21 mouse cellular contexts compared by ENCODE assay signal in the genomic region with DNA sequence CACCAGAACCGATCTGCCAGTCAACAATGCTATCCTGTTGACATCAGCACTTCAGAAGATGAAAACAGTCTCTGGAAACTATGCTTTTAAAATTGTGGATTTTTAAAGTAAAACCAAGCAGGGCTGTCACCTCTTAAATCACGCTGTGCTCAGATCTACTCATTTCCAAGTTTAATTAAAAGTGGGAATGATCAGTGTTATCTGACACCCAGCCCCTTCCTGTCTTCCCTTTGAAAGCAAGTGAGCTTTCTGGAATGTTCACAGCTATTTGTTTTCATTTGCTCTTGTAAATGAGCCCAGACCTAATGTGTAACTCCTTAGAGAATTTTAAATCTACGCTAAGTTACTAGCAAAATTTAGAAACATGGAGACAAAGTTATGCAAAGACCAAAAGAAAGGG.
DNase-seq lines count a peak whose midpoint lies in the region; ATAC-seq and TF ChIP-seq lines count a peak whose summit lies in the region.
"Had no signal": no experiment of that assay in that cellular context is flagged by ENCODE, and none has a peak within 500 bp of the region (broad histone marks: within the 10 kb centered on the region; RNA-seq: fewer than 3 reads in every experiment).

No protein-coding gene starts in this region.

- H3K4me3 ChIP-seq in forebrain, postnatal 0 days (ENCODE audit: low read depth, low read length), result no peak overlapping the region
- no peak overlapping the region for H3K4me3 ChIP-seq in forebrain, embryonic 14.5 days (ENCODE audit: low read depth, low read length)
- H3K4me3 ChIP-seq in kidney, embryonic 14.5 days (ENCODE audit: low read length), result no peak overlapping the region
- H3K4me3 ChIP-seq in kidney, embryonic 15.5 days (replicated peaks), result no peak overlapping the region
- no peak overlapping the region for H3K4me3 ChIP-seq in kidney, postnatal 0 days (replicated peaks; ENCODE audit: low read depth, low read length)
- H3K4me3 ChIP-seq in kidney, embryonic 16.5 days (ENCODE audit: low read length), result no peak overlapping the region

- H3K4me2 ChIP-seq in forebrain, postnatal 0 days (ENCODE audit: low read depth), result no peak overlapping the region
- no peak overlapping the region for H3K4me2 ChIP-seq in forebrain, embryonic 14.5 days (ENCODE audit: low read length)
- no peak overlapping the region for H3K4me2 ChIP-seq in kidney, embryonic 14.5 days (replicated peaks; ENCODE audit: low read depth, low read length)
- no peak overlapping the region for H3K4me2 ChIP-seq in kidney, embryonic 15.5 days
- no peak overlapping the region for H3K4me2 ChIP-seq in kidney, postnatal 0 days (ENCODE audit: low read length)
- no peak overlapping the region for H3K4me2 ChIP-seq in kidney, embryonic 16.5 days (replicated peaks; ENCODE audit: low read depth, low read length)

- no peak overlapping the region for H3K27ac ChIP-seq in forebrain, postnatal 0 days (ENCODE audit: low read depth, low read length)
- no peak overlapping the region for H3K27ac ChIP-seq in forebrain, embryonic 14.5 days (ENCODE audit: low read depth, low read length)
- H3K27ac ChIP-seq in kidney, embryonic 14.5 days (ENCODE audit: low read depth, low read length), result no peak overlapping the region
- H3K27ac ChIP-seq in kidney, embryonic 15.5 days, result no peak overlapping the region
- no peak overlapping the region for H3K27ac ChIP-seq in kidney, postnatal 0 days
- no peak overlapping the region for H3K27ac ChIP-seq in kidney, embryonic 16.5 days (ENCODE audit: low read length)

- no peaks in the 10 kb centered on the region for H3K4me1 ChIP-seq in forebrain, postnatal 0 days (ENCODE audit: insufficient read depth)
- peaks cover 6% of the 10 kb centered on the region; the same call in 1 of the 2 replicates for H3K4me1 ChIP-seq in forebrain, embryonic 14.5 days (ENCODE audit: control insufficient read depth, insufficient read depth, low read length)
- H3K4me1 ChIP-seq in kidney, embryonic 14.5 days (ENCODE audit: control insufficient read depth, insufficient read depth, low read length), result no peaks in the 10 kb centered on the region
- peaks cover 6% of the 10 kb centered on the region; the same call in 1 of the 2 replicates for H3K4me1 ChIP-seq in kidney, embryonic 15.5 days
- no peaks in the 10 kb centered on the region for H3K4me1 ChIP-seq in kidney, postnatal 0 days (replicated peaks; ENCODE audit: insufficient read depth, low read length)
- 0 out of 2 replicates have a peak, but pooled peaks cover 6% of the 10 kb centered on the region for H3K4me1 ChIP-seq in kidney, embryonic 16.5 days (ENCODE audit: insufficient read depth, low read length)

- H3K9ac ChIP-seq in forebrain, postnatal 0 days, result no peak overlapping the region
- no peak overlapping the region for H3K9ac ChIP-seq in forebrain, embryonic 14.5 days (ENCODE audit: low read length)
- no peak overlapping the region for H3K9ac ChIP-seq in kidney, embryonic 14.5 days (ENCODE audit: low read depth, low read length)
- no peak overlapping the region for H3K9ac ChIP-seq in kidney, embryonic 15.5 days
- no peak overlapping the region for H3K9ac ChIP-seq in kidney, postnatal 0 days (ENCODE audit: low read depth, low read length)
- no peak overlapping the region for H3K9ac ChIP-seq in kidney, embryonic 16.5 days (replicated peaks; ENCODE audit: low read length)

- WGBS in forebrain, postnatal 0 days, result 55% methylated on average over 3 of the region's 3 CpGs
- WGBS in forebrain, embryonic 14.5 days, result 67% methylated on average over 3 of the region's 3 CpGs
- 38% methylated on average over 3 of the region's 3 CpGs for WGBS in kidney, embryonic 14.5 days
- 40% methylated on average over 3 of the region's 3 CpGs for WGBS in kidney, embryonic 15.5 days
- 34% methylated on average over 3 of the region's 3 CpGs for WGBS in kidney, postnatal 0 days
- WGBS in kidney, embryonic 16.5 days, result 34% methylated on average over 3 of the region's 3 CpGs

- no peaks in the 10 kb centered on the region for H3K27me3 ChIP-seq in forebrain, postnatal 0 days (ENCODE audit: insufficient read depth, low read length)
- no peaks in the 10 kb centered on the region for H3K27me3 ChIP-seq in forebrain, embryonic 14.5 days (replicated peaks; ENCODE audit: control insufficient read depth, insufficient read depth, low read length)
- H3K27me3 ChIP-seq in kidney, embryonic 14.5 days (ENCODE audit: control insufficient read depth, insufficient read depth, low read length), result no peaks in the 10 kb centered on the region
- no peaks in the 10 kb centered on the region for H3K27me3 ChIP-seq in kidney, embryonic 15.5 days
- no peaks in the 10 kb centered on the region for H3K27me3 ChIP-seq in kidney, postnatal 0 days (ENCODE audit: insufficient read depth, low read length)
- H3K27me3 ChIP-seq in kidney, embryonic 16.5 days (ENCODE audit: insufficient read depth, low read length), result no peaks in the 10 kb centered on the region
- H3K27me3 ChIP-seq: CH12.LX, Patski had no signal

- H3K36me3 ChIP-seq in forebrain, postnatal 0 days (ENCODE audit: insufficient read depth), result no peaks in the 10 kb centered on the region
- no peaks in the 10 kb centered on the region for H3K36me3 ChIP-seq in forebrain, embryonic 14.5 days (ENCODE audit: control insufficient read depth, insufficient read depth, low read length)
- no peaks in the 10 kb centered on the region for H3K36me3 ChIP-seq in kidney, embryonic 14.5 days (ENCODE audit: control insufficient read depth, insufficient read depth, low read length)
- no peaks in the 10 kb centered on the region for H3K36me3 ChIP-seq in kidney, embryonic 15.5 days
- H3K36me3 ChIP-seq in kidney, postnatal 0 days (ENCODE audit: insufficient read depth, low read length), result no peaks in the 10 kb centered on the region
- no peaks in the 10 kb centered on the region for H3K36me3 ChIP-seq in kidney, embryonic 16.5 days (ENCODE audit: insufficient read depth, low read length)
- H3K36me3 ChIP-seq: G1E had no signal

- TF ChIP-seq CTCF in forebrain, postnatal 0 days (IDR thresholded peaks at IDR 0.05; ENCODE audit: low read depth), result no peak
- TF ChIP-seq CTCF in kidney, postnatal 0 days (IDR thresholded peaks at IDR 0.05; ENCODE audit: low read depth), result no peak

- no peak for DNase-seq in forebrain, postnatal 0 days
- DNase-seq in forebrain, embryonic 14.5 days (ENCODE audit: low spot score), result no peak
- DNase-seq in kidney, postnatal 0 days (ENCODE audit: low spot score), result peak; percentile 62
- DNase-seq: adrenal gland, adult 2 months; adrenal gland, adult 8-10 months; adrenal gland, postnatal 10 days; adrenal gland, postnatal 14 days; adrenal gland, postnatal 25 days; adrenal gland, postnatal 36 days; B cell, adult 2 months; cerebellum, adult 11 months; cerebellum, adult 11-12 months; cerebellum, adult 18-20 months had no signal

- peak; percentile 42; the same call in 1 of the 2 replicates for ATAC-seq in forebrain, postnatal 0 days
- no peak for ATAC-seq in forebrain, embryonic 14.5 days
- ATAC-seq in kidney, embryonic 14.5 days (ENCODE audit: low FRiP score, low TSS enrichment), result peak; percentile 57; the same call in 1 of the 2 replicates
- ATAC-seq in kidney, embryonic 15.5 days (replicated peaks; ENCODE audit: low FRiP score), result no peak
- ATAC-seq in kidney, postnatal 0 days (replicated peaks; ENCODE audit: low FRiP score, low read depth), result no peak
- no peak for ATAC-seq in kidney, embryonic 16.5 days (ENCODE audit: low FRiP score, low TSS enrichment)
- ATAC-seq: activated CD4-positive, CD25-positive, alpha-beta regulatory T cell, adult 4 months; CD4-positive, CD25-positive, alpha-beta regulatory T cell, adult 4 months; Patski had no signal

- H3K9me3 ChIP-seq in forebrain, postnatal 0 days (ENCODE audit: low read length), result no peaks in the 10 kb centered on the region
- no peaks in the 10 kb centered on the region for H3K9me3 ChIP-seq in forebrain, embryonic 14.5 days (replicated peaks; ENCODE audit: control insufficient read depth, low read length)
- H3K9me3 ChIP-seq in kidney, embryonic 14.5 days (ENCODE audit: control insufficient read depth, low read length), result no peaks in the 10 kb centered on the region
- no peaks in the 10 kb centered on the region for H3K9me3 ChIP-seq in kidney, embryonic 15.5 days (replicated peaks)
- no peaks in the 10 kb centered on the region for H3K9me3 ChIP-seq in kidney, postnatal 0 days (replicated peaks; ENCODE audit: low read length)
- H3K9me3 ChIP-seq in kidney, embryonic 16.5 days (ENCODE audit: low read length), result no peaks in the 10 kb centered on the region

Comparison
In these comparisons a context has a peak if more than half of its experiments do, and no peak if none do; other contexts are left out.
1. ATAC-seq: peak in forebrain, postnatal 0 days (single experiment) and kidney, embryonic 14.5 days (single experiment); none in forebrain, embryonic 14.5 days (single experiment), kidney, embryonic 15.5 days (single experiment), kidney, postnatal 0 days (single experiment) and kidney, embryonic 16.5 days (single experiment).